Mouse (Mus musculus) right cerebral cortex, postnatal 25 days (tissue): ENCODE data around the gene Myoz1.
"Not testable (repeated sequence)": the region's sequence is repeated elsewhere in the genome, so short reads cannot be mapped to it uniquely, and the experiment has no call there.

Source experiments
- DNase-seq: peaks from one replicate; pipeline ENCODE4 v3.0.0; 2022

Gene Myoz1

GRCm38 (mm10) chr14:20656361-20656760, at the start of gene Myoz1:
TSS of gene Myoz1 (minus strand) at chr14:20656540.
- no peak for DNase-seq

DNA sequence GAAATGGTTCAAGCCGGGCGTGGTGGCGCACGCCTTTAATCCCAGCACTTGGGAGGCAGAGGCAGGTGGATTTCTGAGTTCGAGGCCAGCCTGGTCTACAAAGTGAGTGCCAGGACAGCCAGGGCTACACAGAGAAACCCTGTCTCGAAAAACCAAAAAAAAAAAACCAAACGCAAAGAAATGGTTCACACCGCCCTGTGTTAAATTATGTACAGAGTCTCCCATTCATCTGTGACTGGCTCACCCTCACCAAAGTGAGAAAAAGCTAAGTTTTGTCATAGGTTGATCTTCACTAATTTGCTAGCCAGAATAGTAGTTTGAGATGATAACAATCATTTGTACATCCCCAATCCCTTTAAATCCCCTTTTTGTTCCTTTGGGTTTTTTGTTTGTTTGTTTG, 47.1 kb upstream of the Myoz1 start:
- not testable (repeated sequence) for DNase-seq

DNA sequence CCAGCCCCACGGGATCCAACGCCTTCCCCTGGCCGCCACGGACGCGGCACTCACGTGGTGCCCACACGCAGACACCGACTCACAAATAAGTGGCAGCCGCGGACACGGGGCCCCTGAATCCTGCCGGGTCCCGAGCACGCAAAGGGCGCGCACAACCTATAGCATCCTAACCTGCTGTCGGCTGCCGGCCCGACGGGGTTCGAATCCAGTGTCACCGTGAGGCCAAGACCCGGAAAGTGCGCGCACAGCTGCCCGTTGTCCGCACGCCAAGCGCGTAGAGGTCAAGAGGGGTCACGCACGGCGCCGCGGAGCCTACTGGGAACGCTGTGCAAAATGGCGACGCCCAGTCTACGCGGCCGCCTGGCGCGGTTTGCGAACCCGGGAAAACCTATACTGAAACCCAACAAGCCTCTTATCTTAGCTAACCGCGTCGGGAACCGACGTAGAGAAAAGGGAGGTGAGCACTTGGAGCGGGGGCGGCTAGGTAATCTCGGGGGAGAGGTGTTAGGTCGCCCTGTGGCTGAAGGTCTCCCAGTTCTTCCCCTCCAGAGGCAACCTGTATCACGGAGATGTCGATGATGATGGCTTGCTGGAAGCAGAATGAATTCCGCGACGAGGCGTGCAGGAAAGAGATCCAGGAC, 46.5 kb upstream of the Myoz1 start, which contains the start of gene Chchd1:
Chchd1 (plus strand) TSS at position 266 of the 641 bp plus-strand sequence.
- DNase-seq: peak; percentile 92

DNA sequence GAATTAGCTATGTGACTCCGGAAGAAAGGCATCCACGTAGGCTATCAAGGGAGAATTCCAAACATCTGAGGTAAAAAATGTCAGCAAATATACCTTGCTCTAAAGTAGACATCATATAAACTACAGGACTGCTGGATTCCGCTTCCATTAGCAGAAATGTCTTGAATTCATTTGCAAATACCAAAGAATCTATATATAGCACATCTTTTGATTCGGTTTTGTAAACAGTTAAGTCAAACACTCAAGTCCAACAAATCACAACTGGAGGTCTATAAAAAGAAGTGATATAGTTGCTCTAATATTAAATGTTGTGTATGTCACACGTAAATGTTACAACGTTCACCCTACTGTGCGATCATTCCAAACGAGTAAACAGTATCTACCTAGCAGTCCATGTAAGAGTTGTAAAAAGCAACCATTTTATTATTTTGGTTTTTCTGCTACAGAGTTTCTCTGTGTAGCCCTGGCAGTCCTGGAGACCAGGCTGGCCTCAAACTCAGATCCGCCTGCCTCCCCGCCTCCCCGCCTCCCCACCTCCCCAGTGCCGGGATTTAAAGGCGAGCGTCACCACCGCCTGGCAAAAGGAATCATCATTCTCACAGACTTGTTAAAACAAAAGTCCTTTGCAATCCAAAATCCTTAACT, 45.9 kb upstream of the Myoz1 start:
- no peak for DNase-seq

DNA sequence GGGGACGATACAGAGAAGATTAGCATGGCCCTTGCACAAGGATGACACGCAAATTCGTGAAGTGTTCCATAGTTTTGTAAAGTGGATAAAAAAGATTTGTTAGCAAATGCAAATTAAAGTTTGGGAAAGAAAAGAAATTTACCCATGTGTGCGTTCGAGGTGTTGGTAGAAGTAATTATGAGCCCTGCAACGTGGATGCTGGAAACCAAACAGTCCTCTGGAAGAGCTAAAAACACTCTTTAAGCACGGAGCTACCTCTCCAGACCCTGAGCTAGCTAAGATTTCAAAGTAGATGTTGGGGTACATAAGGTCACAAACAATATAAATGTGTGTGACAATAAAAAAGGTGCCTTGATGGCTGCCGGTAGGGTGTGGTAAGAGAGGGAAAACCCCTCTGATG, 45.2 kb upstream of the Myoz1 start:
- DNase-seq: no peak

DNA sequence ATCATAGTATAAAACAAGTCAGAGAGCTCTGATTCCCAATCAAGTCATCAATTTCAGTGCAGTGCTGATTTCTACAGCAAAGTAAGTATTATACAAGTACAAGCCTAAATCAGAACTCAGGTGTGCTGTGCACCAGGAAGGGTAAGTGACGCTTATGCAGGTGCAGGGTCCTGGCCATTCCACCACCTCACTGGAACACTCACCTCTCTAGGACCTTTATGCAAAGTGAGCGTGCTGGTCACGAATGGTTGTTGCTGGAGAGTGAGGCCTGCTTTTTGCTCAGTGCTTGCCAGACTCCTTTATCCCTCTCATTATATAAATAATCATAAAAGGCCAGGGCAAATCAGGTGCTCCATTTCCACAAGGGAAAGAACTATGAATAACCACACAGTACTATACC, 44.0 kb upstream of the Myoz1 start:
- DNase-seq: no peak

DNA sequence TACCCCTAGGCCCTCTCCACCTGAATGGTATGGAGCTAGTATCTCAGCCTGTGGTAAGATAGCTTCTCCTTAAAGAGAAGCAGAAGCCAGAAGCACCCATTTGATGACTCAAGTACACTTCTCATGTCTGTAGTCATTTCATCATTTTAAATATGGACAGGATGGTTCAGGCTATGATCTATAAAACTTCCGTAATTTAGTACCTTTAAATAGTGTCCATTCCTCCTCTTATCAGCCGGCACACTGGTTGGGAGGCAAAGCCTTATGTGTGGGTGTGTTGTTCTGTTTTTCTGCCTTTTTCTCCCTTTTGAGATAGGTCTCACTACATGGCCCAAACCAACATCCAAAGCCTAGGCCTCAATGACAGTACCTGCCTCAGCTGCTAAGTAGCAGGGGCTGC, 42.2 kb upstream of the Myoz1 start:
- no peak for DNase-seq

DNA sequence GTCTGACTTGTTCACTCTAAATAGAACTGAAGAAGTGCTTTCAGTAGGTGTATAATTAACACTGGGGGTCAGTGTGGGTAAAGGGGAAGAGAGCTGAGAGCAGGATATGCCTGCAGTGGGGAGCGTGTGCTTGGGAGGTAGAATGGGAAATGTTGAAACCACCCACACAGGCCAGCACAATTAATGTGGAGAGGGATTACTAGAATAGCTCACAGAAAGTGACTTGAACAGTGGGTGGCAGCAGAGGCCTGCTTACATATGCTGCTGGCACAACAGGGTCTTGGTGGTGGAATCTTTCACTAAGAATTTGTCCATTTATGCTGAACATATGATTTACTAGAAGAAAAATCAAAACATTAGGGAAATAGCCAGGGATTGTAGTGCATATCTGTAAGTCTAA, 40.6 kb upstream of the Myoz1 start:
- DNase-seq: peak; percentile 37

GRCm38 (mm10) chr14:20695761-20696520, 39.6 kb upstream of the Myoz1 start:
- no peak for DNase-seq

- DNase-seq: peak; percentile 85
Measured at GRCm38 (mm10) chr14:20694884-20695760, 38.8 kb upstream of the Myoz1 start, which contains the start of gene Fut11. TSS of gene Fut11 (plus strand) at chr14:20694968.

- DNase-seq: no peak
Measured at GRCm38 (mm10) chr14:20694185-20694883, 38.0 kb upstream of the Myoz1 start.

GRCm38 (mm10) chr14:20693589-20694101, 37.3 kb upstream of the Myoz1 start:
- no peak for DNase-seq

DNA sequence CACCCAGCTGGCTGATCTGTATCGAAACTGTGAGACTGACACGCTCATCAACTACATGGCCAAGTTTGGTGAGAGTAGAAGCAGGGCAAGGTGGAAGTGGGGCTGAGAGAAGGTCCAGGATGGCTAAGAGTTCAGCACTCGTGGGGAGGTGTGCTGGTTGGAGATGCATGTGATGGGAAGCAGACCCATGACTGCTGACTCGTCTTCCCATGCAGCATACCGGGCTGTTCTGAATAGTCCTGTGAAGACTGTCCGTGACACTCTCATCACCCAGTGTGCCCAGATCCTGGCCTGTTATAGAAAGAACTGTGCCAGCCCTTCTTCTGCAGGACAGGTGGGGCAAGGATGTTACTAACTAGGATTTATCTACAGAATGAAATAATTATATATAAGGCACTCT, 35.4 kb upstream of the Myoz1 start:
- no peak for DNase-seq

- no peak for DNase-seq
Measured at GRCm38 (mm10) chr14:20689009-20689408, 32.7 kb upstream of the Myoz1 start.

GRCm38 (mm10) chr14:20686576-20686975, 30.2 kb upstream of the Myoz1 start:
- DNase-seq: no peak

DNA sequence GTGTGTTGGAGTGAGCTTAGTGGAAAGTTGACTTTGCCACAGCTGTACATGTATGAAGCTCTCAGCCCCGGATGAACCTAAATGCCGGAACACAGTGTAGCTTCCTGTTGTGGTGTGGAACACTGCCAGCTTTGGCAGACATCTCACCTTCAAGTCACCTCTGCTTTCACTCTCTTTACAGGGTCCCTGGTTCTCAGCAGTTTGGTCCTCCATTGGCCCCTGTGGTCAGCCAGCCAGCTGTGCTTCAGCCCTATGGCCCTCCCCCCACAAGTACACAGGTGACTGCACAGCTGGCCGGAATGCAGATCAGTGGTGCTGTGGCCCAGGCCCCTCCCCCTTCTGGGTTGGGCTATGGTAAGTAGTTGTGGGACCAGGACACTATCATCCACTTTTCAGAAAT, 26.2 kb upstream of the Myoz1 start:
- DNase-seq: no peak

- no peak for DNase-seq
Measured at GRCm38 (mm10) chr14:20681742-20682141, 25.4 kb upstream of the Myoz1 start.

DNA sequence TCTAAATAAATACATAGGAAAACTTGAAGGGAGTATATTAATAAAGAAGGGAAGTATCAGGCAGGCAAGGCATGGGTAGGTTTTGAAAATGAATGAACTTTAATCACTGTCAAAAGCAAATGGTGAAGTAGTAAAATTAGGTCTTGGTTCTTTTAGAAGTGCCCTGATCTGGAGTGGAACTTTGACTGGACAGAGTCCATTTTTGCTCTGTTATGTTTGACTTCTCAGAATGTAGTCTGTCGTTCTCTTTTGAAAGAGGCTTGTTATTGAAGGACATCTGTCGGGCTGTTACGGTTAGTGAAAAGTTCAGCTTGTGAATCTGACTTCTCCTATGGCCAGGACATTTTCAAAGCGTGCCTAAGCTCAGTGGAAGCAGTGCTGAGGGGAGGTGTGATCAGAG, 21.6 kb upstream of the Myoz1 start:
- DNase-seq: no peak

GRCm38 (mm10) chr14:20674064-20674833, 17.9 kb upstream of the Myoz1 start, which contains the start of gene Sec24c:
TSS of gene Sec24c (plus strand) at chr14:20674308.
- DNase-seq: peak; percentile 97

GRCm38 (mm10) chr14:20673735-20674063, 17.4 kb upstream of the Myoz1 start:
- peak; percentile 31 for DNase-seq

DNA sequence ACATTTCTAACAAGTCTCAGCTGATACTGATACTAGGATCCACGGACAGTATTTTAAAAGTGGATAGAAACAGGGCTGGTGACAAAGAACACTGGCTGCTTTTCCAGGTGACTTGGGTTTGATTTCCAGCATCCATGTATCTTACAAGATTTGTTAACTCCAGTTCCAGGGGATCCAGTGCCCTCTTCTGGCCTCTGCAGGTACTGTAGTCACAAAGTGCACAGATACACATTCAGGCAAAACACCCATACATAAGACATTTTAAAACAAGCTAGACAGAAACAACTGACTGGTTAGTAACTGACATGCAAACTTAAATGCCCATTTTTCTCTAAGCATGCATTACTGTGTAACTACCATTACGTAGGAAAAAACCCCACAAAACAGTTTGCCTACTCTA, 16.6 kb upstream of the Myoz1 start:
- no peak for DNase-seq
